Mouse (Mus musculus): ENCODE data around the gene Ttc30a2. TPM values are rescaled to one million over a fixed set of nuclear protein-coding genes. Genes with fewer than 3 reads are reported as not detected.
"Not testable (repeated sequence)": the region's sequence is repeated elsewhere in the genome, so short reads cannot be mapped to it uniquely, and the experiment has no call there.

The Ttc30a2 gene
- polyA plus RNA-seq, 1 experiment from 2014 or later: 1.2 TPM

DNA sequence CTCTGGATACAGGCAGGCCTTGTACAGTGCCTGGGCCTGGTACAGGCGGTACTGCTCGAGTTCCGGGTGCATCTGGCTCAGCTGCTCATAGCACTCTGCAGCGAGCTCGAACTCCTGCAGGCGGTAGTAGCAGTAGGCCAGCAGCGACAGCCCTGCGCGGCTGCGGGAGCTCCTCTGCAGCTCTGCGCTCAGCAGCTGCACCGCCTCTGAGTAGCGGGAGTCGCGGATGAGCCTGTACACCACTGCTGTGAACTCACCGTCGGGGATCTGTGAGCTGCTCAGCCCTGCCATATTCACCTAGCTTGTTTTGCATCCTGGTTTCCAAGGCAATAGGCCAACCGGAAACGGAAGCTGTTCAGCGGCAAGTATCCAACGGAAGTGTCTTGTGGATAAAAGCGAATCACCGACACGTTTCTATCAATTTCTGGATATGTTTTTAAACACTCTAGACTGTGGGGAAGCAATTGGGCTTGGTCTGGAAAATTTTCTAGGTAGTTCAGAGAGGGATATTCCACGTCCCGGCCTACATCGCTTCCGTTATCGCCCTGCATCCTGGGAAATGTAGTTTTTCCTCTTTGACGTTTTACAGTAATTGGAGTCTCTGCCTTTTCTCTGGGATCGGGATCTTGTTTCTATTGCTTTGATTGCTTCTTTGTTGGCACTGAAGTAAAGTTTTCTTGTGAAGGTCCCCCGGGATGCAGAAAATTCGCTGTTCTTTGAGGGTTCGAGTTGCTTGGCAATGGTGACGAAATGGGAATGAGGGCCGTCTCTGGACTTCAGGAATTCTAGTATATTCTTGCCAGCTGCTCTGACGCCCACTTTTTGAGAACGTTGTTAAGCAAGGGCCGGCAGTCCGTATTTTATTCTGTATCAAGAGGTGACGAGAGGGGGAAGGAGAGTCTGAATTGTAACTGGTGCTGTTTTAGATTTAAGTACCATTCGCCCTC lies 39.6 kb downstream of the Ttc30a2 start, which contains the start of gene Ttc30b:
Gene Ttc30b (minus strand): TSS at position 469 of the 947 bp plus-strand sequence.
- H3K36me3 ChIP-seq: no peaks in the 10 kb centered on the region
- ATAC-seq (ENCODE audit: low FRiP score): peak; percentile 92
- WGBS: 5% methylated on average over 41 of the region's 42 CpGs
- peak within 1 kb of the TSS; percentile 46 for H3K4me3 ChIP-seq
- H3K9ac ChIP-seq: peak within 1 kb of the TSS; percentile 59
- peak within 1 kb of the TSS; percentile 63 for H3K4me2 ChIP-seq (replicated peaks)
- H3K27ac ChIP-seq: peak within 1 kb of the TSS; percentile 82
- no peaks in the 10 kb centered on the region for H3K9me3 ChIP-seq (replicated peaks)
- H3K27me3 ChIP-seq: no peaks in the 10 kb centered on the region
- H3K4me1 ChIP-seq: peaks cover 4% of the 10 kb centered on the region; the same call in 1 of the 2 replicates

GRCm38 (mm10) chr2:75937520-75938116 lies 40.4 kb downstream of the Ttc30a2 start:
- not testable (repeated sequence) for H3K27me3 ChIP-seq; H3K4me1 ChIP-seq; H3K9me3 ChIP-seq (replicated peaks); H3K27ac ChIP-seq; H3K36me3 ChIP-seq
- ATAC-seq (ENCODE audit: low FRiP score): peak; percentile 73
- WGBS: 68% methylated on average over 16 of the region's 17 CpGs
- peak overlapping the region; percentile 46 for H3K4me3 ChIP-seq
- H3K4me2 ChIP-seq (replicated peaks): peak overlapping the region; percentile 63
- peak overlapping the region; percentile 59 for H3K9ac ChIP-seq

GRCm38 (mm10) chr2:75936685-75937084 lies 41.3 kb downstream of the Ttc30a2 start:
- not testable (repeated sequence) for H3K9me3 ChIP-seq (replicated peaks); H3K9ac ChIP-seq; H3K4me2 ChIP-seq (replicated peaks); H3K36me3 ChIP-seq; ATAC-seq (ENCODE audit: low FRiP score); H3K4me3 ChIP-seq; H3K27me3 ChIP-seq; H3K4me1 ChIP-seq; H3K27ac ChIP-seq
- WGBS: 92% methylated on average over 2 of the region's 2 CpGs

- Histone ChIP-seq H3K27ac (peak overlapping the region; percentile 24; the same call in 1 of the 2 replicates), H3K4me1 (no peaks in the 10 kb centered on the region), H3K4me3 (no peak overlapping the region), H3K9ac (no peak overlapping the region), H3K4me2 (replicated peaks) (no peak overlapping the region), H3K36me3 (0 out of 2 replicates have a peak, but pooled peaks cover 2% of the 10 kb centered on the region), H3K9me3 (replicated peaks) (no peaks in the 10 kb centered on the region), H3K27me3 (no peaks in the 10 kb centered on the region)
- 45% methylated on average over 7 of the region's 7 CpGs for WGBS
- ATAC-seq (ENCODE audit: low FRiP score): no peak
These were observed 44.4 kb downstream of the Ttc30a2 start for GRCm38 (mm10) chr2:75933541-75933940.

GRCm38 (mm10) chr2:75930941-75931340 lies 47.0 kb downstream of the Ttc30a2 start:
- Histone ChIP-seq H3K27me3 (no peaks in the 10 kb centered on the region), H3K4me1 (peaks cover 3% of the 10 kb centered on the region; the same call in 1 of the 2 replicates), H3K36me3 (peaks cover 2% of the 10 kb centered on the region; the same call in 1 of the 2 replicates), H3K9ac (no peak overlapping the region), H3K9me3 (replicated peaks) (no peaks in the 10 kb centered on the region), H3K4me2 (replicated peaks) (no peak overlapping the region), H3K4me3 (no peak overlapping the region), H3K27ac (no peak overlapping the region)
- no peak for ATAC-seq (ENCODE audit: low FRiP score)
- WGBS: 90% methylated on average over 2 of the region's 2 CpGs

DNA sequence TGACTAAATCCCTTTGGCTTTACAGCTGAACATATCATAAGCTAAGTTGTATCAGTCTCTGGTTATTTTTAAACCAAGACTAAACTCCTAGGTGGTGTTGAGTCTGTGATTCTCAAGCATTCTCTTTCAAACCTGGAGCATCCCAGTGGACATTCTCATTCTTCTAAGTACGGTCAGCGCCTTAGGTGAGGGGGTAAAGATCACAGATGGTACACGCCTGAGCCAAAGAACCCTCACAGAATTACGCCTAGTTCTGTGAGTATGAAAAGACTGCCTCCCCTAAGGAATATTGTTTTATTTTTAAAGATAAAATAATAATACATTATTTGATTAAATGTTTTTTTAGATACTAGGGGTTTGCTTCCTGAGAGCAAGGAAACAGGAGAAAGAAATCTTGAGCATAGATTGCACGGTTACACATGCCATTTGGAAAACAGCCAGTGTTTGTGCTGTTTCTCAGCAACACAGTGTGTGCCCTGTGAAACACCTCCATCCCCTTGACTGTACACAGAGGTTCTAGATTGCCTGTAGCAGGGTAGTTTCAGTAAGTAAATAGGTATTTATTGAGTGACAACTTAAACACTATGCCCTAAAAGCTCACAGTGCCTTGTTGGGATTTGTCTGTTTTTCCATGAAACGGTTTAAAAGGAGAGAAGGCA lies 48.1 kb downstream of the Ttc30a2 start:
- H3K4me3 ChIP-seq: no peak overlapping the region
- no peak for ATAC-seq (ENCODE audit: low FRiP score)
- H3K9ac ChIP-seq: no peak overlapping the region
- no peaks in the 10 kb centered on the region for H3K9me3 ChIP-seq (replicated peaks)
- H3K4me1 ChIP-seq: peaks cover 6% of the 10 kb centered on the region
- no peak overlapping the region for H3K27ac ChIP-seq
- no peak overlapping the region for H3K4me2 ChIP-seq (replicated peaks)
- 96% methylated on average over 6 of the region's 6 CpGs for WGBS
- peaks cover 2% of the 10 kb centered on the region; the same call in 1 of the 2 replicates for H3K36me3 ChIP-seq
- H3K27me3 ChIP-seq: no peaks in the 10 kb centered on the region

- no peak overlapping the region for H3K9ac ChIP-seq
- H3K4me3 ChIP-seq: no peak overlapping the region
- no peaks in the 10 kb centered on the region for H3K27me3 ChIP-seq
- no peak overlapping the region for H3K4me2 ChIP-seq (replicated peaks)
- no peak for ATAC-seq (ENCODE audit: low FRiP score)
- H3K36me3 ChIP-seq: peaks cover 2% of the 10 kb centered on the region; the same call in 1 of the 2 replicates
- no peaks in the 10 kb centered on the region for H3K9me3 ChIP-seq (replicated peaks)
- H3K4me1 ChIP-seq: peaks cover 9% of the 10 kb centered on the region
- 94% methylated on average over 2 of the region's 2 CpGs for whole genome bisulfite sequencing
- no peak overlapping the region for H3K27ac ChIP-seq
These were observed 48.8 kb downstream of the Ttc30a2 start for GRCm38 (mm10) chr2:75929141-75929540.

DNA sequence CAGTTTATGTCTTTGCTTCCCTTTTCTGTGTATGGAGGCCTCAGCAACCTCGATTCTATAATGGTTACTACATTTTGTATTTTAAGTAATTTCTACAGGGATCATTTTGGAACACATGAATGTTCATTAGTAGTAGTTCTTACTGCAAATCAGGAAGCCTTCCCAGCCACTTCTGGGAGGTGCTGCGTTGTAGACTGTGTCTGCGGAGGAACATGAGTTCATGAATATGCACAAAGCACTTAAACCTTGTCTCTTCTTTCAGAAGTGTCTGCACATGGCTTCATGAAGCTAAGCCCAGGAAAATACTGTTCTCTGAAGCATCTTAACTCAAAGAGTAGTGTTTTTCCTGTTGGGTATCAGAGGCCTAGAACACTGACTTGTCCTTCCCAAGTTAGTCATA lies 50.0 kb downstream of the Ttc30a2 start:
- Histone ChIP-seq H3K9me3 (replicated peaks) (no peaks in the 10 kb centered on the region), H3K36me3 (peaks cover 2% of the 10 kb centered on the region; the same call in 1 of the 2 replicates), H3K4me1 (peaks cover 13% of the 10 kb centered on the region), H3K9ac (no peak overlapping the region), H3K27me3 (no peaks in the 10 kb centered on the region), H3K4me2 (replicated peaks) (no peak overlapping the region), H3K27ac (no peak overlapping the region), H3K4me3 (no peak overlapping the region)
- no peak for ATAC-seq (ENCODE audit: low FRiP score)
- 89% methylated on average over 3 of the region's 3 CpGs for WGBS

DNA sequence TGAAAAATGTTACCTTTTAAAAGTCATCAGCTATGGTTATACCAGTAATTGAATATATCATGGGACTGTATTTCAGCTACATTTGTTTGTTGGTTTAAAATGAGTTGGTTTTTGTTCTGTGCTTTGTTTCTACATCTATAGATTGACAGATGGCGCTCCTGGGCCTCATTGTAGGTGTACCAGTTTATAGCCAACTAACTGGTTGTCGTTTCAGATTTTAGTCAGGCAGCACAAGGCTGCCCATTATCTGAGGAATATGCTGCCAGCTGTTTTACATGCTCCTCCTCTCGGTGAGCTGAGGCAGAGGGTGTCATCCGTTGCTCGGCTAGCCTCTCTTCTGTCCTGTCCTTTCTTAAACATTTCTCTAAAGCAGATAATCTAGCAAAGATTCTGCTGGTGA lies 51.9 kb downstream of the Ttc30a2 start:
- Histone ChIP-seq H3K9me3 (replicated peaks) (no peaks in the 10 kb centered on the region), H3K4me2 (replicated peaks) (no peak overlapping the region), H3K27ac (peak overlapping the region; percentile 57), H3K27me3 (no peaks in the 10 kb centered on the region), H3K4me1 (peaks cover 13% of the 10 kb centered on the region), H3K9ac (no peak overlapping the region), H3K4me3 (no peak overlapping the region), H3K36me3 (peaks cover 2% of the 10 kb centered on the region; the same call in 1 of the 2 replicates)
- WGBS: 83% methylated on average over 5 of the region's 5 CpGs
- ATAC-seq (ENCODE audit: low FRiP score): no peak

Other genes starting within 250 kb of the Ttc30a2 start
- 49.7 and 51.8 TPM in 2 replicates for gene Agps, start 146.0 kb downstream of the Ttc30a2 start, polyA plus RNA-seq (2016; fragmentation: Nextera tagmentation; extraction: Ambion mirVana)
- gene Ttc30b, start 39.6 kb downstream of the Ttc30a2 start, polyA plus RNA-seq (2016; fragmentation: Nextera tagmentation; extraction: Ambion mirVana): 14.4 and 15.3 TPM in 2 replicates
- gene Ttc30a1, start 3.8 kb upstream of the Ttc30a2 start, polyA plus RNA-seq (2016; fragmentation: Nextera tagmentation; extraction: Ambion mirVana): 8.3 and 9.2 TPM in 2 replicates